Mouse (Mus musculus) limb, embryonic 15.5 days (tissue): ENCODE results near the gene Adamtsl5. TPM values are rescaled to one million over a fixed set of nuclear protein-coding genes. Genes with fewer than 3 reads are reported as not detected.

Experiments
- ATAC-seq: fragments of 200-750 bp; cut with Nextera tagmentation; 2 replicates; pipeline ENCODE4 v1.8.0; 2017; ENCODE audit warnings: low read depth, moderate TSS enrichment; ENCODE audit not compliant: insufficient number of reproducible peaks, low FRiP score, low TSS enrichment
- H3K27ac ChIP-seq: fragments of 300-500 bp; sonication (generic); 2 replicates; pipeline ENCODE4 v1.5.1; 2015; ENCODE audit warnings: moderate library complexity, mild to moderate bottlenecking, inconsistent platforms
- H3K27me3 ChIP-seq: fragments of 300-500 bp; sonication (generic); 2 replicates; pipeline ENCODE4 v1.6.1; 2015; ENCODE audit warnings: inconsistent platforms
- H3K36me3 ChIP-seq: fragments of 300-500 bp; sonication (generic); 2 replicates; pipeline ENCODE4 v1.6.1; 2015; ENCODE audit warnings: inconsistent platforms
- H3K4me1 ChIP-seq: fragments of 300-500 bp; sonication (generic); 2 replicates; pipeline ENCODE4 v1.6.1; 2015; ENCODE audit warnings: inconsistent platforms
- H3K4me2 ChIP-seq: fragments of 300-500 bp; sonication (generic); 2 replicates; pipeline ENCODE4 v1.6.1; 2015; ENCODE audit warnings: mild to moderate bottlenecking, inconsistent platforms
- H3K4me3 ChIP-seq: fragments of 300-500 bp; sonication (generic); 2 replicates; pipeline ENCODE4 v1.5.1; 2015; ENCODE audit warnings: mild to moderate bottlenecking, inconsistent platforms
- H3K9ac ChIP-seq: fragments of 300-500 bp; sonication (generic); 2 replicates; pipeline ENCODE4 v1.6.1; 2015; ENCODE audit warnings: inconsistent platforms
- H3K9me3 ChIP-seq: fragments of 300-500 bp; sonication (generic); 2 replicates; pipeline ENCODE4 v1.6.1; 2016; ENCODE audit warnings: inconsistent platforms
- WGBS: fragments of 180-500 bp; shearing (Covaris S2); methylation state at CpG from one replicate; pipeline ENCODE4 v1.1.7; 2015; 5-methylcytosine and 5-hydroxymethylcytosine counted together
- polyA plus RNA-seq: library from polyadenylated mRNA; unstranded; fragments of >200 nt; fragmentation: Nextera tagmentation; extraction: Ambion mirVana; gene quantifications from 2 replicates; pipeline ENCODE4 v1.2.1, GENCODE M21; 2015

Gene Adamtsl5
- polyA plus RNA-seq, 1 experiment from 2014 or later: 11.9 TPM

DNA sequence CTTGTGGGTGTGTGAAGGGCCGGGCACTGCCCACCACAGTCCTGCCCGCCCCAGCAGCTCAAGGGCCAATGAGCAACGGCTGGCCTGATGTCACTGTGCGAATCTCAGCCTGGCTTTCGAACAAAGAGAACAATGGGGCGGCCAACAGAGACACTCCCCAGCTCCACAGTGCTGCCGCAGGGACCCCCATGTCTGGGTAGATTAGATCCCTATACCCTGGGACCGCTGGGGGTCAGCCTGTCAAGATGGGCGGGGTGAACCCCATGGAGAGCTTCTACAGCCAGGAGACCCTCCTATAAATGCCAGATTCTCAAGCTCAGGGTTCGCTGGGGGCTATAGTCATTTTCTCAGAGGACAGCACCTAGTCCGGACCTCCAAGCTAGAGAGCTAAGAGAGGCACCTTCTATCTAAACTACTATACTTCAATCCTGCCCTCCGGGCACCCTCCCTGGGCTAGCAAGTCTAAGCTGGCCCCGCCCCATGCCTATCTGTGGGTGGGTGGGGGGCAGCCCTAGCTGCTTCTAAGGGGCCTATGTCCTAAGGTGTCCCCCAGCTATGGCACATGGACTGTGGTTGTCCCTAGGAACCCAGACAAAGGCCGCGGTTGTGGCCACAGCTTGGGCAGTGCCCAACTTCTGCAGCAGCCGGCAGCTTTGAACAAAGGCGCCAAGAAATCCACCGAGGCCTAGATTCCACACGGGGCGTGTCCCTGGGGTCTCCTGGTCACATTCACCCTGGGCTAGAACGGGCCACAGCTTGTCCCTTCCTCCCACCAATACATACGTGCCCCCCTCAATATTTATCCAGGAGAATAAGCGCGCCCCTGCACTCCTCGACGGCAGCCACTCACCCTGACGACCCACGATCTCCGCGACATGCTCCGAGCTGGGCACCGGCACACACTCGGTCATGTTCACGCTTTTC, 37.9 kb upstream of the Adamtsl5 start:
- H3K9me3 ChIP-seq: no peaks in the 10 kb centered on the region
- peak overlapping the region; percentile 75 for H3K27ac ChIP-seq
- peak overlapping the region; percentile 88 for H3K4me2 ChIP-seq
- ATAC-seq: peak; percentile 9; the same call in 1 of the 2 replicates
- WGBS: under 1% methylated on average over 34 of the region's 34 CpGs
- H3K27me3 ChIP-seq: no peaks in the 10 kb centered on the region
- peaks cover 35% of the 10 kb centered on the region for H3K36me3 ChIP-seq
- peak overlapping the region; percentile 86 for H3K4me3 ChIP-seq
- H3K4me1 ChIP-seq: peaks cover 44% of the 10 kb centered on the region
- H3K9ac ChIP-seq: peak overlapping the region; percentile 90

DNA sequence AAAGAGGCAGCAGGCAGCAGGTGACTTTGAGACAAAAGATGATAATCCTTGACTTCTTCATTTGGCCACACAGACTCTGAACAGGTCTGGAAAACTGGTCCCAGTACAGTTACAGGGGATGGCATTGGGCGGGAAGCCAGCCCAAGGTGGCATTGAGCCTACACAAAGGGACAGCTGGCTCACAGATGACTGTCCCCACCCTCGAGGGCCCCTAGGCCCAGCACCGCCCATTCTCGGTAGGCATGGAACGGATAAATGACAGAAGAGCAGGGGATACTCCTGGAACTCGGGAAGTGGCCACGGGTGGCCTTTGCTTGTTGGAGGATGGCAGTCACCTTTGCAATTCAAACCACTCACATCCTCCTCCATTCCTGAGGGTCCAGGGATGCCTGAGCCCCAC, 37.1 kb upstream of the Adamtsl5 start:
- no peak for ATAC-seq
- H3K27me3 ChIP-seq: no peaks in the 10 kb centered on the region
- 13% methylated on average over 7 of the region's 7 CpGs for WGBS
- no peak overlapping the region; the same call in 1 of the 2 replicates for H3K27ac ChIP-seq
- H3K9ac ChIP-seq: peak overlapping the region; percentile 90
- H3K4me3 ChIP-seq: peak overlapping the region; percentile 86
- H3K36me3 ChIP-seq: peaks cover 34% of the 10 kb centered on the region
- H3K9me3 ChIP-seq: no peaks in the 10 kb centered on the region
- peaks cover 44% of the 10 kb centered on the region for H3K4me1 ChIP-seq
- peak overlapping the region; percentile 88 for H3K4me2 ChIP-seq

GRCm38 (mm10) chr10:80384709-80385108, 36.5 kb upstream of the Adamtsl5 start:
- peak overlapping the region; percentile 90; the same call in 1 of the 2 replicates for H3K9ac ChIP-seq

DNA sequence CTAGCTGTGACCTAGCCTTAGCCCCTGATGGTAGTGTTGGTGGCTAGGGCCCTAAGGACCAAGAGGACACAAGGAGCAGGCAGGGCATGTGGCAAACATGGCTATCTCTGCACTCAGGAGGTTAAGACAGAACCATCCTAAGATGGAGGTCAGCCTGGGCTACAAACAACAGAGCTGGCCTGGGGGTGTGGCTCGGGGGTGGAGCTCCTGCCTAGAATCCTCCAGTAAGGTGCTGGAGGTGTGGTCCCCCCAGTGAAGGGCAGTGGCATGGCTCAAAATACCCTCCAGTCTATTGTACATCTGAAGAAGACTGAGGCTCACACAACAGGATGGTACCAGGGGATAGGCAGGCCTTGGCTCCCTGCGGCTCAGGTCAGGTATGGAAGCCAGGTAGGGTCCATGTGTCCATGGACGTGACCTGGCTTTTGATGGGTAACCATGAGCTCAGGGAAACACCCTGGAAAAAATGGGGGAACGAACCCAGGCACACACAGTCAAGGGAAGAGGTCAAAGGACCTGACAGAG, 36.0 kb upstream of the Adamtsl5 start:
- Histone ChIP-seq H3K4me3 (peak overlapping the region; percentile 86), H3K27ac (no peak overlapping the region), H3K4me2 (0 out of 2 replicates have a peak overlapping the region, but pooled peaks have one; percentile 88), H3K9ac (no peak overlapping the region), H3K4me1 (peaks cover 44% of the 10 kb centered on the region), H3K9me3 (no peaks in the 10 kb centered on the region), H3K36me3 (peaks cover 38% of the 10 kb centered on the region), H3K27me3 (no peaks in the 10 kb centered on the region)
- 84% methylated on average over 4 of the region's 4 CpGs for WGBS
- ATAC-seq: no peak

More at GRCm38 (mm10) chr10:80384709-80385108, 36.5 kb upstream of the Adamtsl5 start:
- Histone ChIP-seq H3K36me3 (peaks cover 33% of the 10 kb centered on the region), H3K27ac (no peak overlapping the region), H3K27me3 (no peaks in the 10 kb centered on the region), H3K4me2 (peak overlapping the region; percentile 88), H3K4me1 (peaks cover 44% of the 10 kb centered on the region), H3K4me3 (peak overlapping the region; percentile 86), H3K9me3 (no peaks in the 10 kb centered on the region)
- ATAC-seq: no peak
- 75% methylated on average over 7 of the region's 7 CpGs for WGBS

DNA sequence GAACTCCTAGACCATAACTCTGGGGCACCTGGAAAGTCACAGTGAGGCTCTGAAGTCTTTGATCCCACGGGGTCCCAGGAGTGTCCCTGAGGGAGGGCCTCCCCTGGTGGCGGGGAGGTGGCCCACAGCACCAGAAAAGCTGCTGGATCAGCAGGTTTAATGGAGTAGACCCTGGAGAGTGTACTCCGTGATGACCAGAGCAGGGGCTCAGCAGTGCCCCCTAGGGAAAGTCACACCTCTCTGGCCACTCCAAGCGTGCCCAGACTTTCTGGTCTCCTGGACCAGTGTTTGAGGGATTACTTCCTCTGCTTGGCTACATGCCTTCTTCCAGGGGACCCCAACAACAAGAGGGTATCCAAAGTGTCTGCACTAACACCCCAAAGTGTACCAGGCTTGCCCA, 35.2 kb upstream of the Adamtsl5 start:
- Histone ChIP-seq H3K9me3 (no peaks in the 10 kb centered on the region), H3K4me2 (no peak overlapping the region), H3K27me3 (no peaks in the 10 kb centered on the region), H3K4me3 (no peak overlapping the region), H3K36me3 (peaks cover 38% of the 10 kb centered on the region), H3K4me1 (peaks cover 40% of the 10 kb centered on the region), H3K27ac (no peak overlapping the region), H3K9ac (no peak overlapping the region)
- WGBS: 47% methylated on average over 4 of the region's 4 CpGs
- no peak for ATAC-seq

DNA sequence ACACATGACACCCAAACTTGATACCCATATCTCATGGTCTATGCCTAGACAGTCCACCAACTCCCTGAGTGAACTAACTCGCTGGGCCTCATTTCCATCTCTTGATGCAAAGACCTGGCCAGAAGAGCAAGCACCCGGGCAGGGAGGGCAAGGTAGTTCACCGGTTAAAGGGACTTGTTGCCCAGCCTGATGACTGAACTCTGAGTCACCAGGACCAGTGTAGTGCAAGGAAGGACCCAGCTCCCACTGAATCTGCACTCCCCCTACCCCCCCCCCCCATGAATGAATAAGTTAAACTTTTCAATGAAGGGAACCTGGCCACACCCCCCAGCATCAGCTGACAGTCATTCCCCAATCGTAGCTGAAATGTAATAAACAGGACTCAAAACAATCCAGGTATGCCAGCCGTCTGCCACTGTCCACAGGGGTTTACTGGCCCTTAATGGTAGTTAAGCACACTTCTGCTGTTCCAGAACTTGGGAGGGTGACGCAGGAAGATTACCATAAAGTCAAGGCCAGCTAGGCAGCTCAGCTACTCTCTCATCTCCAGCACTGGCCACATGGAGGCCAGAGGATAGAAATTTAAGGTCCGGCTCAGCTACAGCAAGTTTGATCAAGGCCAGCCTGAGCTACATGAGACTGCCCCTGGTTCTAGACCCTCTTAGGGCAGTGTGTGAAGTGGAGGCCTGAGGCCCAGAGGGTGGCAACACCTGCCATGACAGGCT, 34.6 kb upstream of the Adamtsl5 start:
- Histone ChIP-seq H3K4me1 (peaks cover 35% of the 10 kb centered on the region), H3K27me3 (no peaks in the 10 kb centered on the region), H3K27ac (no peak overlapping the region), H3K4me2 (no peak overlapping the region), H3K9ac (no peak overlapping the region), H3K9me3 (no peaks in the 10 kb centered on the region), H3K4me3 (no peak overlapping the region), H3K36me3 (peaks cover 38% of the 10 kb centered on the region)
- WGBS: 72% methylated on average over 7 of the region's 7 CpGs
- ATAC-seq: no peak

- Histone ChIP-seq H3K9me3 (no peaks in the 10 kb centered on the region), H3K27ac (no peak overlapping the region), H3K4me3 (no peak overlapping the region), H3K4me2 (no peak overlapping the region), H3K36me3 (peaks cover 31% of the 10 kb centered on the region), H3K27me3 (0 out of 2 replicates have a peak, but pooled peaks cover 1% of the 10 kb centered on the region), H3K4me1 (no peaks in the 10 kb centered on the region; the same call in 1 of the 2 replicates), H3K9ac (no peak overlapping the region)
- no peak for ATAC-seq
- WGBS: 50% methylated on average over 10 of the region's 10 CpGs
These were observed 29.5 kb upstream of the Adamtsl5 start for GRCm38 (mm10) chr10:80377716-80378115.

DNA sequence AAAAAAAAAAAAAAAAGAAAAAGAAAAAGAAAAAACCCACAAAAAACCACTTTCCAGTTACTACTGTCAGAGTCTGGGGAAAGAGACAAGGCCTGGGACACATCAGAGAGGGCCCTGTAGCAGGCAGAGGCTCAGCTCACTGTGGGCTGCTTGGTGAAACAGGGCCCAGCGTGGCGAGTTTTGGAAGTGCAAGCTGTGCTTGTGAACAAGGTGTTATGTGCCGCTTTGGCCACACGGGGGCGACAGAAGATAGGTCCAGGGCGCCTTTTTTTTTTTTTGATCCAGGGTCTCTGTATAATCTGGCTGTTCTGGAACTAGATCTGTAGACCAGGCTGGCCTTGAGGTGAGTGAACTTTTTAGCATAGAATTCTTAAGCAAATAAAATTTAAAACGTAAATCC, 27.9 kb upstream of the Adamtsl5 start:
- no peak overlapping the region for H3K4me3 ChIP-seq
- no peak overlapping the region for H3K4me2 ChIP-seq
- no peak for ATAC-seq
- 2% methylated on average over 7 of the region's 7 CpGs for WGBS
- no peak overlapping the region for H3K27ac ChIP-seq
- 0 out of 2 replicates have a peak, but pooled peaks cover 3% of the 10 kb centered on the region for H3K27me3 ChIP-seq
- no peak overlapping the region for H3K9ac ChIP-seq
- peaks cover 11% of the 10 kb centered on the region for H3K4me1 ChIP-seq
- H3K36me3 ChIP-seq: peaks cover 16% of the 10 kb centered on the region
- H3K9me3 ChIP-seq: no peaks in the 10 kb centered on the region

DNA sequence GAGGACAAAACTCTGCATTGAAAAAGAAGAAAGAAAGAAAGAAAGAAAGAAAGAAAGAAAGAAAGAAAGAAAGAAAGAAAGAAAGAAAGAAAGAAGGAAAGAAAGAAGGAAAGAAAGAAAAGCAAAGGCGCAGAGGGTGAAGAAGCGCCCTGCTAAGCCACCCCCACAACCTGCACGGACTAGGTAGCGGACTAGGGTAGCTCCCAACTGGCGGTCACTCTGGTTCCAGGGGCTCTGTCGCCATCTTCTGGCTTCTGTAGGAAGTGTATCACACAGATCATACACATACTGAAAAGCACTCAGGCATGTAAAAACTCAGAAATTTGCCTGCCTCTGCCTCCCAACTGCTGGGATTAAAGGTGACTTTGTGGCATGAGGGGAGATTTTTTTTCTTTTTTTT, 25.9 kb upstream of the Adamtsl5 start:
- H3K27ac ChIP-seq: no peak overlapping the region
- H3K27me3 ChIP-seq: 0 out of 2 replicates have a peak, but pooled peaks cover 3% of the 10 kb centered on the region
- H3K4me3 ChIP-seq: no peak overlapping the region
- peaks cover 11% of the 10 kb centered on the region for H3K4me1 ChIP-seq
- no peaks in the 10 kb centered on the region for H3K9me3 ChIP-seq
- 27% methylated on average over 6 of the region's 6 CpGs for WGBS
- no peak overlapping the region for H3K9ac ChIP-seq
- no peaks in the 10 kb centered on the region for H3K36me3 ChIP-seq
- H3K4me2 ChIP-seq: no peak overlapping the region
- ATAC-seq: no peak

DNA sequence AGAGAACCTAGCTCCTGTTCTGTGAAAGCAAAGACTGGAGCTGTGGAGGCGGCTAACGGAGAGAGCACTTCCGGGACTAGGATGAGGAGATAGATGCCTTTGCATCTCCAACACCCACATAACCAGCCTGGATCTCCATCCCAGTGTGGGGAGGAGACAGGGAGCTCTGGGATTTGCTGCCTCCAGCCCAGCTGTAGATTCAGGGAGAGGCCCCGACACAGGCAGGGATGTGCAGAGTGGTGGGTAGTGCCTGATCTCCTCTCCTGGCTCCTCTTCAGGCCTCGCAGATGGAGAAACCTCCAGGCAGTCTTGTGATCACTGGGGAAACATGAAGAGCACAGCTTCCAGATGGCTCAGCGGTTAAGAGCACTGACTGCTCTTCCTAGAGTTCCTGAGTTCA, 24.5 kb upstream of the Adamtsl5 start:
- Histone ChIP-seq H3K4me1 (peaks cover 11% of the 10 kb centered on the region), H3K4me2 (no peak overlapping the region), H3K9me3 (no peaks in the 10 kb centered on the region), H3K36me3 (no peaks in the 10 kb centered on the region), H3K27ac (no peak overlapping the region), H3K9ac (no peak overlapping the region), H3K27me3 (0 out of 2 replicates have a peak, but pooled peaks cover 3% of the 10 kb centered on the region), H3K4me3 (no peak overlapping the region)
- ATAC-seq: no peak
- 78% methylated on average over 6 of the region's 6 CpGs for whole genome bisulfite sequencing

- Histone ChIP-seq H3K9ac (no peak overlapping the region), H3K27me3 (0 out of 2 replicates have a peak, but pooled peaks cover 3% of the 10 kb centered on the region), H3K9me3 (no peaks in the 10 kb centered on the region), H3K4me2 (peak overlapping the region; percentile 38), H3K4me3 (peak overlapping the region; percentile 31; the same call in 1 of the 2 replicates), H3K4me1 (peaks cover 11% of the 10 kb centered on the region), H3K27ac (0 out of 2 replicates have a peak overlapping the region, but pooled peaks have one; percentile 22), H3K36me3 (no peaks in the 10 kb centered on the region)
- no peak for ATAC-seq
- 40% methylated on average over 9 of the region's 9 CpGs for WGBS
These were observed 23.8 kb upstream of the Adamtsl5 start for GRCm38 (mm10) chr10:80371983-80372382.
